Mouse (Mus musculus) lung, postnatal 0 days (tissue): Measurements from ENCODE around the gene Mipol1. TPM values are rescaled to one million over a fixed set of nuclear protein-coding genes. Genes with fewer than 3 reads are reported as not detected.
A peak's percentile ranks its signal among the peaks of the same experiment; 100 is the strongest.

ENCODE experiments used
- ATAC-seq: fragments of 200-750 bp; cut with Nextera tagmentation; 2 replicates; pipeline ENCODE4 v1.8.0; 2017; ENCODE audit warnings: moderate library complexity
- DNase-seq: peaks from one replicate; pipeline ENCODE4 v3.0.0-alpha.2; 2016; ENCODE audit warnings: low spot score
- H3K27ac ChIP-seq: fragments of 300-500 bp; sonication (generic); 2 replicates; pipeline ENCODE4 v1.5.1; 2014; ENCODE audit warnings: antibody characterized with exemption, mild to moderate bottlenecking, low read length, mixed read lengths
- H3K27me3 ChIP-seq: fragments of 300-500 bp; sonication (generic); replicated peaks from 2 replicates; pipeline ENCODE4 v1.6.1; 2014; ENCODE audit warnings: low read length, mixed read lengths; ENCODE audit not compliant: insufficient read depth
- H3K36me3 ChIP-seq: fragments of 300-500 bp; sonication (generic); 2 replicates; pipeline ENCODE4 v1.6.1; 2014; ENCODE audit warnings: low read length, mixed read lengths; ENCODE audit not compliant: insufficient read depth
- H3K4me1 ChIP-seq: fragments of 300-500 bp; sonication (generic); 2 replicates; pipeline ENCODE4 v1.6.1; 2014; ENCODE audit warnings: antibody characterized with exemption, low read depth, low read length, mixed read lengths; ENCODE audit not compliant: insufficient read depth
- H3K4me2 ChIP-seq: fragments of 300-500 bp; sonication (generic); replicated peaks from 2 replicates; pipeline ENCODE4 v1.6.1; 2014; ENCODE audit warnings: low read depth, mild to moderate bottlenecking, low read length, moderate library complexity, mixed read lengths
- H3K4me3 ChIP-seq: fragments of 300-500 bp; sonication (generic); 2 replicates; pipeline ENCODE4 v1.5.1; 2014; ENCODE audit warnings: low read depth, low read length
- H3K9ac ChIP-seq: fragments of 300-500 bp; sonication (generic); replicated peaks from 2 replicates; pipeline ENCODE4 v1.6.1; 2014; ENCODE audit warnings: low read depth, mild to moderate bottlenecking
- H3K9me3 ChIP-seq: fragments of 300-500 bp; sonication (generic); 2 replicates; pipeline ENCODE4 v1.6.1; 2016; ENCODE audit warnings: low read length, mixed read lengths
- CTCF ChIP-seq: IDR thresholded peaks from 2 replicates; pipeline ENCODE4 v1.5.1; 2016; ENCODE audit warnings: antibody characterized with exemption, mild to moderate bottlenecking
- EP300 ChIP-seq: IDR thresholded peaks from 2 replicates; pipeline ENCODE4 v1.6.1; 2016; ENCODE audit warnings: antibody characterized with exemption, mild to moderate bottlenecking, control low read depth
- WGBS: fragments of 180-500 bp; shearing (Covaris S2); extraction: QIAGEN DNeasy Blood & Tissue Kit; methylation state at CpG from one replicate; pipeline ENCODE4 v1.1.7; 2014; 5-methylcytosine and 5-hydroxymethylcytosine counted together
- polyA plus RNA-seq: library from polyadenylated mRNA; unstranded; fragments of >200 nt; fragmentation: Nextera tagmentation; extraction: Ambion mirVana; gene quantifications from 2 replicates; pipeline ENCODE4 v1.2.1, GENCODE M21; 2015

The Mipol1 gene
- polyA plus RNA-seq, 1 experiment from 2014 or later: 6.4 TPM

GRCm38 (mm10) chr12:57511560-57511959 is 281.3 kb downstream of the Mipol1 start:
- H3K4me2 ChIP-seq: no peak overlapping the region
- DNase-seq: peak; percentile 64
- no peak overlapping the region for H3K9ac ChIP-seq
- no peak overlapping the region for H3K27ac ChIP-seq
- TF ChIP-seq EP300 (no peak; the same call in 1 of the 2 replicates), CTCF (no peak)
- peak; percentile 54; the same call in 1 of the 2 replicates for ATAC-seq
- no peaks in the 10 kb centered on the region; the same call in 1 of the 2 replicates for H3K4me1 ChIP-seq
- H3K9me3 ChIP-seq: no peaks in the 10 kb centered on the region
- H3K27me3 ChIP-seq: no peaks in the 10 kb centered on the region
- H3K36me3 ChIP-seq: no peaks in the 10 kb centered on the region
- 51% methylated on average over 5 of the region's 5 CpGs for WGBS
- H3K4me3 ChIP-seq: no peak overlapping the region

DNA sequence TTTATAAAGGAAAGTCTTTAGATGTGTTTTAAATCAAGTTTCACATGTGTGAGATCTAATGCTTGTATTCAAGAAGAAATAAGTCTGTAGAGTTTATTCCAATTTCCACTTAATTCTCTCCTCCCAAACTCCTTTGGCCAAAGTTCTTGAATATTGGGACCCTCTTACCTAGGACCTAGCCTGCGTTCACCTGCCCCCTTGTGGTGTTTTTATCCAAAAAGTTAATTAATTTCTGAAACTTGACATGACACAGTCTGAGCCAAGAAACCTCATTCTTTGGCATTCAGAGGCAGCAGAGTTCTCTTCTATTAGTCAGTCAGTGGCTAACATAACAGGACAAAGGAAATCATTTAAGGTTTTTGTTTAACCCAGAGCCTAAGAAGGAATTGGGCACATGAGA is 284.3 kb downstream of the Mipol1 start:
- H3K9me3 ChIP-seq: no peaks in the 10 kb centered on the region
- ATAC-seq: no peak

DNA sequence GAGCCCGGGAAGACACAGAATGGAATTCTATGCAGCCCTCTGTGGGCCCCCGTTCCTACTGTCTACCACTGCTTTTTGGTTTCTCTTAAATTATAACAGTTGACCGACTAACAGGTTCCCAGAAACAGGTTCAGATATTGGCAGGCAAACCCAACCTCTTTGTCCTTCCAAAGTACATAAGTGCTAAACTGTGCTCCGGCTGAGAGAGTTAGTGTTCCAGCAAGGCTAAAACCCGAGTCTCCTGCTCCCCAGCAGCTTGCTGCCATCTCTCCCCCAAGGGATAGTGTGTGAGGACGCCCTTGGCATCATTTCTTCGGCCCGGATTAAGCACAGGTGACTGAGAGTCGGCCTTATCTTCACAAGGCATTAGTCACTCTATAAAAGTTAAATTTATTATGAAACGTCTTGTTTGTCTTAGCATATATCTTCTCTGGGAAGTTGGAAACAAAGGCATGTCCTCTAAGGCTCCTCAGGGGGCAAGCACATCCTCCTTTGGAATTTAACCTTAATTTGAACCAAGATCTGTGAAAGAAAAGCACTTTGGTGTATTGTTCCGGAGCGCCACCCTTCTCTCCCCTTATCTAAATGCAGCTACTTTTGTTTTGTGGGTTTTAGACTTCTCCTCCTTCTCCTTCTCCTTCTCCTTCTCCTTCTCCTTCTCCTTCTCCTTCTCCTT is 285.6 kb downstream of the Mipol1 start:
- H3K9ac ChIP-seq: no peak overlapping the region
- H3K27ac ChIP-seq: no peak overlapping the region
- TF ChIP-seq EP300 (no peak), CTCF (no peak)
- H3K4me2 ChIP-seq: no peak overlapping the region
- H3K27me3 ChIP-seq: no peaks in the 10 kb centered on the region
- H3K4me3 ChIP-seq: no peak overlapping the region
- DNase-seq: no peak
- H3K36me3 ChIP-seq: no peaks in the 10 kb centered on the region
- no peak for ATAC-seq
- no peaks in the 10 kb centered on the region; the same call in 1 of the 2 replicates for H3K4me1 ChIP-seq
- no peaks in the 10 kb centered on the region for H3K9me3 ChIP-seq
- WGBS: 28% methylated on average over 12 of the region's 12 CpGs

More for the DNA sequence above, 284.3 kb downstream of the Mipol1 start:
- no peaks in the 10 kb centered on the region for H3K36me3 ChIP-seq
- no peak overlapping the region for H3K27ac ChIP-seq
- no peak for DNase-seq
- no peaks in the 10 kb centered on the region; the same call in 1 of the 2 replicates for H3K4me1 ChIP-seq
- no peak overlapping the region for H3K4me3 ChIP-seq
- 33% methylated on average over 1 of the region's 1 CpGs for WGBS
- H3K27me3 ChIP-seq: no peaks in the 10 kb centered on the region
- no peak overlapping the region for H3K9ac ChIP-seq
- TF ChIP-seq EP300 (no peak), CTCF (peak; percentile 32)
- no peak overlapping the region for H3K4me2 ChIP-seq

DNA sequence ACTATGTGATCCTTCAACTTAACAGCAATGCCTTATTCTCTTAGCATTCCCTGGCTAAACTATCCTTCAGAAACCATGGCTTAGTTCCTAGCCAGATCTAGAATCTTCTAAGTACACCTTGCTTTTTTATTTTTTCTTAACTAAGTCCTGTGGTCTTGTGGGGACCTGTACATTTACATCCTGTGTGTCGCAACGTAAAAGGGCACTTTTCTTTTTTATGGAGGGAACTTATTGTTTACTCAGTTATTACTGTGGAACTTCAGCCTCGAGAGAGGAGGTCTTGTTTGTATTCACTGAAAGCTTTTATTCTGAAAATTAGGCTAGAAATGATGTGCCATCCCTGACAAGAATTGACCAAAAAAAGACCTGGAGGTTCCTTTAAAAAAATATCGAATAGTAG is 298.1 kb downstream of the Mipol1 start:
- Histone ChIP-seq H3K4me3 (no peak overlapping the region), H3K9me3 (no peaks in the 10 kb centered on the region), H3K27me3 (no peaks in the 10 kb centered on the region; the same call in 1 of the 2 replicates), H3K4me1 (no peaks in the 10 kb centered on the region), H3K27ac (no peak overlapping the region), H3K36me3 (no peaks in the 10 kb centered on the region), H3K9ac (no peak overlapping the region), H3K4me2 (no peak overlapping the region)
- ATAC-seq (no peak), DNase-seq (peak; percentile 14)
- no peak for TF ChIP-seq CTCF
- TF ChIP-seq EP300: no peak
- WGBS: 44% methylated on average over 4 of the region's 4 CpGs

GRCm38 (mm10) chr12:57530474-57530873 is 300.2 kb downstream of the Mipol1 start:
- no peaks in the 10 kb centered on the region for H3K36me3 ChIP-seq
- no peak overlapping the region for H3K4me3 ChIP-seq
- H3K27ac ChIP-seq: no peak overlapping the region
- WGBS: 29% methylated on average over 9 of the region's 9 CpGs
- H3K27me3 ChIP-seq: peaks cover 15% of the 10 kb centered on the region; the same call in 1 of the 2 replicates
- DNase-seq (no peak), ATAC-seq (no peak)
- no peak overlapping the region for H3K9ac ChIP-seq
- no peaks in the 10 kb centered on the region for H3K4me1 ChIP-seq
- H3K9me3 ChIP-seq: no peaks in the 10 kb centered on the region
- no peak overlapping the region for H3K4me2 ChIP-seq
- TF ChIP-seq CTCF (no peak), EP300 (no peak)

- H3K4me3 ChIP-seq: peak overlapping the region; percentile 16; the same call in 1 of the 2 replicates
- no peaks in the 10 kb centered on the region for H3K36me3 ChIP-seq
- H3K27me3 ChIP-seq: peaks cover 17% of the 10 kb centered on the region; the same call in 1 of the 2 replicates
- H3K27ac ChIP-seq: peak overlapping the region; percentile 81
- ATAC-seq (peak; percentile 40; the same call in 1 of the 2 replicates), DNase-seq (peak; percentile 39)
- 0% methylated on average over 4 of the region's 6 CpGs for WGBS
- no peaks in the 10 kb centered on the region for H3K4me1 ChIP-seq
- no peak for TF ChIP-seq CTCF
- no peak for TF ChIP-seq EP300
- peak overlapping the region; percentile 53 for H3K4me2 ChIP-seq
- no peaks in the 10 kb centered on the region for H3K9me3 ChIP-seq
- H3K9ac ChIP-seq: peak overlapping the region; percentile 29; the same call in 1 of the 2 replicates
Measured at GRCm38 (mm10) chr12:57534517-57534878, 304.3 kb downstream of the Mipol1 start.
